Mouse (Mus musculus) G1E-ER4 (cell line): ENCODE results near the gene Dglucy. TPM values are rescaled to one million over a fixed set of nuclear protein-coding genes. Genes with fewer than 3 reads are reported as not detected.

Source experiments
- GATA1 ChIP-seq: IDR thresholded peaks from one replicate; pipeline ENCODE4 v1.8.0; 2012; ENCODE audit warnings: low read length, inconsistent platforms
- polyA plus RNA-seq: library from polyadenylated mRNA; stranded (reverse); fragments of >175 nt; gene quantifications from 2 replicates; pipeline ENCODE4 v1.2.3, GENCODE M21; 2012

The Dglucy gene
- polyA plus RNA-seq, 1 experiment: 0.12 TPM

DNA sequence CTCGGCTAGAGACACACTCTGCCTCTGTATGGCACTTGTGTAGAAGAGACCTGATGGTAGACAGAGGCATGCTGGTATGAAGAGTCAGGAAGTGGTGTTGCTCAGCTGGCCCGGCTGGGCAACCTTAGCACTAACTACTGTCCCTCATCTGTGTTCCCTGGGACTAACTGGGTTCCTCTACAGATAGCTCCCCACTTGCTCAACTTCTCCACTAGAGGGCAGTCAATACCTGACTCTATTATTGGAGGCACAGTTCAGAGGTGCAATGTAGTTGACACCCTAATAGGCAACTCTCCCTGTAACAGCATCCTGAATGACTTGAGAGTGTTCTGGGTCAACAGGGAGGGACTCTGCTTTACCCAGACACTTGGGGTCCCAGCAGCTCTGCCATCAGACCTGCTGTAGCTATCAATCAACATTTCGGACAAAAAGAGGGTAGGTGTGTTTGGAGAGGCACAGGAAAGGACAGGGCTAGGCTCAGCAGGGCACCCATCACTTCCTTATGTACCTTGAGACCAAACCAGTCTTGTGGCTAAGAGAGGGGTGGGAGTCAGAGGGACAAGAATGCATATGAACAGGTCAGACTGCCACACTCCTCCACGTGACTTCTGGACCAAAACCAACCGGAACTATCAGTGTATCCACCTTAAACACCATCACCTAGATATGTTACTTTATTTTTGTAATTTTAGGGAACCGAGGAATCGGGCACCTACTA is 70.7 kb downstream of the Dglucy start:
- no peak for TF ChIP-seq GATA1

GRCm38 (mm10) chr12:100852370-100852769 is 73.5 kb downstream of the Dglucy start:
- TF ChIP-seq GATA1: no peak

- no peak for TF ChIP-seq GATA1
These were observed 77.5 kb downstream of the Dglucy start for GRCm38 (mm10) chr12:100856337-100856736.

DNA sequence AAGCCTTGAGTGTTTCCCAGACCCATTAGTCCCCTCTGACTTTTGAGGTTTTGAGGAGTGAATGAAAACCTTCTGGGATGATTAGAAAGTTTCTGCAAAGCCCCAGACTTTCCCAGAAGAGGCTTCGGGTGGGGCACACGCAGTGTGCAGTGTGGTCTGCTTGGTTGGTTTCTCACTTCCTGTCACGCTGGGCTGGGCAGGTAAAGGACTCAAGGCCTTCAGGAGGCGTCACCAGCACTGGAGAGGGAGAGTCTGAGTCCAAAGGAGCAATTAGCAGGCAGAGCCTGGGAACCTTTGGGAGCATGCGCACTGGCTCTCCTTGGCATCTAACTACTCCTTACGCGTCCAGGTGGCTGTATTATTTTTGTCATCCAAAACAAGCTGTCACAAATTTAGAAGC is 78.9 kb downstream of the Dglucy start:
- TF ChIP-seq GATA1: no peak

DNA sequence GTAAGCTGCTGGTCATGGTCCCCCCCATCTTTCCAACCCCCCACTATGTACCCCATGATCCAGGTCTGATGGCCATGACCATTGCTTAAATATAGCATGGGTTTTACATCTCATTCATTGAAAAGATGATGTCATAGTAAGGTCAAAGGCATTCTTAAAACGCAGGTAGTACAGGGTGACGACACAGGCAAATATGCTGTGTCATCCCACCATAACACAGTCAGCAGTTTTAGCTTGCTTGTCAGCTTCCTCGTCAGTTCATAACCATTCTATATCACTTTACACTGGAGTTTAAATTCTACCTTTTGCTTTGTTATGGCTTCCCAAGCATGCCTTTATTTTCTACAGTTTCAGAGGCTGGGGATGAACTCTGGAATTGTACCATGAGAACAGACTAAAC is 83.4 kb downstream of the Dglucy start:
- TF ChIP-seq GATA1: no peak

GRCm38 (mm10) chr12:100862856-100863446 is 84.1 kb downstream of the Dglucy start:
- TF ChIP-seq GATA1: no peak

DNA sequence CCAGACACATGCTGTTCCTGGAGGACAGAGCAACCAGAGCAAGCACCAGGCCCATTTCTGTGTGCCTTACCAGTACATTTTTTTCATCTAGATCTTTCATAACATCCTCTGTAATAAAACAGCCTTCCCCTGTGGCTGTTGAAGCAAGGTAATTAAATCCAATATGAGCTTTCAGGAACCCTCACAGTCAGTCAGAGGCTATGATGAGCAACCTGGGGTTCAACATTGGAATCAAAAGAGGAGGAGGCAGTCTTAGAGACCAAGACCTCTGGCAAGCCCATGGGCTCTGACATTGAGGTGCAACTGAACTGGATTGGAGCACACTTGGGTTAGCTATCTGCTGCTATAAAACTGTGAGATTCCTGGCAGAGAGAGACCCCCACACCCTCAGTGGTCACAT is 86.2 kb downstream of the Dglucy start:
- TF ChIP-seq GATA1: no peak

DNA sequence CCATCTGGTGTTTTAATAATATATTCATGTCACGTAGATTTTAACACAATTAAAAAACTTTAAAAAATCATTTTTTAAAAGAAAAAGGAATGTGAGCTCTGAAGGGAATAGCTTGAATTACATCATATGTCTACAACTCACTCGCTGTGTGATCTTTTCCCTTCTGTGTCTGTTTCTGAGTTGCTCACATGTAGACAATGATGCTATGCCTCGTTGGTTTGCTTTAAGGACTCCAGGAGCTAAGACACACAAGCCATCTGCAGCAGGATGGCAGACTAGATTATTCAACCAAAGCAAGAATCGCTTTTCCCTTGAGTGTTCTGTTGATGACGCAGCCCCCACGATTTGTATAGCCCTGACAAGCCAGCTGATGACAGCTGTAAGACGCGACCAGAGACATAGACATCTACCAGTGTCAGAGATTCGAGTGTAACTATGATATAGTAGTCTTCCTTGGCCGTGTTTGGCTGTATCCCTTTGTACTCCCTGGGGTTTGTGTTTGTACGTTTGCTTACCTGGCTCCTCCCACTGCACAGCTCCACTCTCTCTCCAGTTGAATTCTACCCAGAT is 86.7 kb downstream of the Dglucy start:
- TF ChIP-seq GATA1: no peak

DNA sequence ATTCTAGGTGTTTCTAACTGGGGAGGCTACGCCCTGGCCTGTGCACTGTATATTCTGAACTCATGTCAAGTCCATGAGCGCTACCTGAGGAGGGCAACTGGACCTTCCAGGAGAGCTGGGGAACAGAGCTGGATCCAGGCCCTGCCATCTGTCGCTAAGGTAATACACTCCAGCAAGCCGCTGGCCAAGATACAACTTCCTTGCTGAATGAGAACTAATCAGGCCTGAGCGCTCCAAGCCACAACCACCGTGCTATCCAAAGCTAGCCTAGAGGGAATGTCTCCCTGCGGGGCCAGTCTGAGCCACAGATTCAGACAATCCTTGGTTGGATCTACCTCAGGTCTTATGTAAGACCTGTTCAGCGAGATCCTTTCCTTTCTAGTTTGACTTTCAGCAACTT is 88.2 kb downstream of the Dglucy start:
- no peak for TF ChIP-seq GATA1

- no peak for TF ChIP-seq GATA1
These were observed 89.3 kb downstream of the Dglucy start for GRCm38 (mm10) chr12:100868049-100868622.

DNA sequence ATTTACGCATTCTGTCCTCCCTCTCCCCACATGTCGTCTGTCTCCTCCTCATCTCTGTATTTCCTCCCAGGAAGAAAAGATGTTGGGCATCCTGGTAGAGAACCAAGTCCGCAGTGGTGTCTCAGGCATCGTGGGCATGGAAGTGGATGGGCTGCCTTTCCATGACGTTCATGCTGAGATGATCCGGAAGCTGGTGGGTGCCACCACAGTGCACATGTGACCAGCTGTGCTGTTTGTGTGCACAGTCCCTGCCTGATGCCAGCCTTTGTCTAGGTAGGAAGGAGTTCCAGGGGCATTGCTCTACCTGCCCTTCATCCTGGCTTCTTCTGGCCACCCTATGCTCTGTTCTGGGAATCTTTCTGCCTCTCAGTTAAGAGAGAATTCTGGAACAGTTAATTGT is 92.4 kb downstream of the Dglucy start:
- TF ChIP-seq GATA1: no peak

DNA sequence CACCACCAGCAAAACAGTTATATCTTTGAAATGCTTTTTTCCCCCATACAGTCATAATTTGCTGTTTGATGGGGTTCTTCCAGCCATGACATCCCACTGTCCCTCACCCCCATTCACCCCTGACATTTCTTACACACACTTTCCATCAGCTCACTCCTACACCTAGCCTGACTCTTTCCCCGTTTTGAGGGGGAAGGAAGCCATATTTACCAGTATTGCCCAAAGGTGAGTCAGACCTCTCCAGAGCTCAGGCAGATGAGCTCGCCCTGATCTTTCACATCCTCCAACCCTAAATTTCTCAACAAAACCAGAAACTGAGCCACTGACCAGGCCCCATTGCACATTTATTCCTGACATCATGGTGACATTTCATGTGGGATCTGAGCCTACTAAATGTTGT is 93.0 kb downstream of the Dglucy start:
- TF ChIP-seq GATA1: no peak

DNA sequence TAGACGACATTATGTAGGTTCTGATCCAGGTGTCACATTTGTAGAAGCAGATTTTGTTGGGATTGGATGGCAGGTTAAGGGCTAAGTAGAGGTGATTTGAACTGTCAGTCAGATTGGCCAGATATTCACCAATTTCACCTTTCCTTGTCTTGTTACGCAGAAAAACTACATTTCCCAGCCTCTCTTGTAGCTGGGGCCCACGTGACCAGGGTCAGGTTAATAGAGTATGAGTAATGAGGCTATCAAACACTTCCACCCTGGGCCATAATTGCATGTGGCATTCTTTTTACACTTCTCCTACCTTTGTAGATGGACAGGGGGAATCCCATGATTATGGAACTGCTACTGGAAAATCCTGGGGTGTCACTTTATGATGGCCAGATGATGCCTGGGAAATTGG is 94.8 kb downstream of the Dglucy start:
- TF ChIP-seq GATA1: no peak

GRCm38 (mm10) chr12:100875553-100875952 is 96.7 kb downstream of the Dglucy start:
- no peak for TF ChIP-seq GATA1

DNA sequence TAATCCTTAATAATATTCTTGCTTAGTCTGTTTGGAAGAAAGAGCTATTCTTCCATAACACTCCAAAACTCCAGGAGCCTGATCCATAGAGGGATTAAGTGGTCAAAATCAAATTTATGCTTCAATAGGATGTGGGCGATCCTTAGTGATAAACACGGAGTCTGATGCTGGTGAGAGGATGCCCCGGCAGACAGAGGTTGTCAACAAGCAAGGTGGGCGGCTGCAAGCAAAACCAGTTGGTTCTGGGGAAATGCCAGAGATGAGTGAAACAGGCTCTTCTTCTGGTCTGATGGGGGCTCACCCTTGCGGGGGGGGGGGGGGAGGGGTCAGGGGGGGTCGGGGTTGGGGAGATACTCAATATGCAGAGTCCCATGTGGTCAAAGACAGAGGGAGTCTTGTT is 97.1 kb downstream of the Dglucy start:
- TF ChIP-seq GATA1: no peak

GRCm38 (mm10) chr12:100877936-100878335 is 99.1 kb downstream of the Dglucy start:
- TF ChIP-seq GATA1: no peak

GRCm38 (mm10) chr12:100878556-100878955 is 99.7 kb downstream of the Dglucy start:
- TF ChIP-seq GATA1: no peak
